Mouse (Mus musculus): ENCODE measurements at regions not wholly inside any gene's neighbourhood (a gene's known extent, or its start where the extent isn't known, plus 50 kb on each side); places are given as distances from the start of the nearest gene placed in this dataset.
"Not testable (repeated sequence)": the region's sequence is repeated elsewhere in the genome, so short reads cannot be mapped to it uniquely, and the experiment has no call there.

DNA sequence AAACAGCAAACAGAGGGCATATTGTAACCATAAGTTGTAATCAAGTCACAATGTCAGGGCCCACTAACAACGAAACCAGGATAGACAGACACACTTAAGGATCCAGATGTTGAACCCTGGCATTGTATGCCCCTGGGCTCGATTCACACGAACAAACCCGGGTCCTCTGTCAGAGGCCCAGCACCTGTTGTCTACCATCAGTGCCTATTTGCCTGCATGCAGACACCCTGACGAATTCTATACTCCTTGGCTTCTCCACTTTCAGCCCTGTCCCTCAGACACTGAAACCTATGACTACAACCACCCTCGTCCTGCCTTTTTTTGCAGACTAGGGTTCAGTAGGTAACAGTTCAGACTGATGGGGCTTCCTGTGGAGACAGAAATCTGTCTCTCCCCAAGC is 170.6 kb upstream of the Pkdcc start:
- DNase-seq (ENCODE audit: low spot score), result no peak

- no peak for DNase-seq (ENCODE audit: low spot score)
These were observed 165.0 kb upstream of the Pkdcc start for GRCm38 (mm10) chr17:83049972-83050535.

GRCm38 (mm10) chr17:83050591-83051197 is 164.4 kb upstream of the Pkdcc start:
- no peak for DNase-seq (ENCODE audit: low spot score)

DNA sequence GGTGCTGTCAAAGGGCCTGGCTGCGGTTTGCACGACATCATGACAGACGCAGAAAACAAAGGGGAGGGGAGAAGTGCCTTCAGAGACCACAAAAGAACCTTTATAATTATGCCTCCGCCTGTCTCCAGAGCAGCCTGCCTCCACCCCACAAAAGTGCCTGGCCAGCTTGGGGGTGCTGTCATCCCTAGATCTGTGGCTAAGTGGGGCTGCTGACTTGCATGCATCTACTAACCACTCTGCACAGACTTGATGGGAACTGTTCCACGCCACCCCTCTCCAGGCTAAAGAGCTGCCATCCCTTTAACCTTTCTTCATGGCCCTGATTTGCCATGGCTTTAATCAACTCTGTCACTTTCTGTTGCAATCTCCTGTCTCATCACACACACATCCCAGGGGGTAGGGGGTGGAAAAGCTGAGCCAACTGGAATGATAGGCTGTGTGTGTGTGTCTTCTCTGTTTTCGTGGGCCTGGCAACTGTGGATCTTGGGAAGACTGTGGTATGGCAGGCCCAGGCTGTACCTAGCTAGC is 162.4 kb upstream of the Pkdcc start:
- DNase-seq (ENCODE audit: low spot score), result no peak

GRCm38 (mm10) chr17:83057832-83058231 is 157.3 kb upstream of the Pkdcc start:
- no peak for DNase-seq (ENCODE audit: low spot score)

DNA sequence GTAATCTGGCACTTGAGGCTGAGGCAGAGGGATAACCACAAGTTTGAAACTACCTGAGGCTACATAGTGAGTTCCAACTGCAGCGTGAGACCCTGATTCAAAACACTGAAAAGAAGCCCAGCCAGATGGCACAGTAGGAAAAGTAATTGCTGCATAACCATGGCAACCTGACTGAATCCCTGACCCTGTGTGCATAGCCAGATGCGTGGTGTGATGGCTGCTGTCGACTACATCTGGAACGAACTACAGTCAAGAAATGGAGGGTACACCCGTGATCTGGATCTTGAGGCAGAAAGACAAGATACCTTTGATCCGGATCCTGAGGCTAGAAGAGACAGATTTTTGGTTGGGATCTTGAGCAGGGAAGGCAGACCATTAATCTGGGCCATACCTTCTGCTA is 153.2 kb upstream of the Pkdcc start:
- no peak for DNase-seq (ENCODE audit: low spot score)

GRCm38 (mm10) chr17:83063848-83064247 is 151.2 kb upstream of the Pkdcc start:
- no peak for DNase-seq (ENCODE audit: low spot score)

DNA sequence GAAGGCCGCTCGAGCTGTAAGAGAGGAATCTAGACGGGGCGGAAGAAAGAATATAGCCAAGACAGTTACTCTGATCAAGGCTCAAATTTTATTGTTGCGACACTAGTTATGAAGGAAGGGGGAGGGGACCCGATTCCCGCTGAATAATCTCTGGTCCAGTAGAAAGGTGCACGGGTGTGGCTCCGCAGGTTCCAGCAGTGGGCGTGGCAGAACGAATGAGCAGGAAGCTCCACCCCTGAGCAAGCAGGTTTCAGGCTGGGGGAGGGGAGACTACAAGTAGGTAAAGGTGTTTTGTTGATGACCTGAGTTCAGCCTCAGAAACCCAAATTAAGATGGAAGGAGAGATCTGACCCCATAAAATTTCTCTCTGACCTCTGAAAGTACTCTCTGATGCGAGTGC is 150.7 kb upstream of the Pkdcc start:
- DNase-seq (ENCODE audit: low spot score), result not testable (repeated sequence)

GRCm38 (mm10) chr17:83069246-83069645 is 145.8 kb upstream of the Pkdcc start:
- DNase-seq (ENCODE audit: low spot score), result no peak

DNA sequence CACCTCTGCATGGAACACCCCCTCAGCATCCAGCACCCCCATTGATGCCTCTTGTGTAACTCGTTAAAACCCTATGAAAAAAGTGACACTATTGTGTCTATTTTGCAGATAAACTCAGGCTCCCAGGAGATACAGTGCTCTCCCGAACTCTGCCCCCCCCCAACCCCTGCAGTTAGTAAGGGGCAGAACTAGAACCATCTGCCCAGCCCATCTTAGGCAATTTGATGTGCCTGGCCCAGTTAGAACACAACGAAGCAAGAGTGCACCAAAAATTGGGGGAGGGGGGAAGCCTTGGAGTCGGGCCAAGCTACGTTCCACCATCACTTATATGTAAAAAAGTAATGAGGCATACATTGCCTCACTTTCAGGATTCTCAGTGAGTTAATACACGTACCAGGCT is 143.3 kb upstream of the Pkdcc start:
- DNase-seq (ENCODE audit: low spot score), result no peak

DNA sequence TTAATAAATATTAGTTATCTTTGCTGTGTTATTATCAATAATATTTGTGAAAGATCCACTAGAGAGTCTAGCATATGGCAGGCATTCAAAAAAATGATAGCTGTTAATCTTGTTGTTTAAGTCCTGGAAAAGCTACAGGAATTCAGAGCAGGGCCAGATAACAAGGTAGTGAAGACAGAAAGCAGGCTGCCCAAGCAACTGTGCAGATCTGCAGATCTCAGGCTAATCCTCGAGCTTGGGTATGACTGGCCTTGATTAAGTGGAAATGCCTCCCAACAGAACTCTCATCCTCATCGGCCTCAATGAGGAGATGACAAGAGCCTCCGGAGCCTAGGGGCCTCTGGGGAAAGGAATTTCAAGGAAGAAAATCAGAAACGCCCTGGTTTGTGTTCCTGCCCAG is 142.9 kb upstream of the Pkdcc start:
- no peak for DNase-seq (ENCODE audit: low spot score)

DNA sequence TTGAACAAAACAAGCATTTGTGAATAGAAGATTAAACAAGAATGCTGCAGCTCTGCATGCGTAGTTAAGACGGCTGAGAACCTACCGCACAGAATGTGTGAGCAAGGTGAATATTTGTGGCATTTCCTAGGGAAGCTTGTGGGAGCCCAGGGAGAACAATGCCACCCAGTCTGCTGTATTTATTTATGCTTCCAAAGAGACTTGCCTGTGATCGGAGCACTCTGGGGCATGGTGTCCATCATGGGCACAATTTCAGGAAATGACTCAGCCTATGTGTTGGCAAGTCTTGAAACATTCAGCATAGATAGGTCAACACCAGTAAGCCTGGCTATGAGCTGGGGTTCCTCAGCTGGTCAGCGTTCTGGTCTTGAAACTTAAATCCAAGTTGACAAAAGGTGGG is 140.2 kb upstream of the Pkdcc start:
- no peak for DNase-seq (ENCODE audit: low spot score)

DNA sequence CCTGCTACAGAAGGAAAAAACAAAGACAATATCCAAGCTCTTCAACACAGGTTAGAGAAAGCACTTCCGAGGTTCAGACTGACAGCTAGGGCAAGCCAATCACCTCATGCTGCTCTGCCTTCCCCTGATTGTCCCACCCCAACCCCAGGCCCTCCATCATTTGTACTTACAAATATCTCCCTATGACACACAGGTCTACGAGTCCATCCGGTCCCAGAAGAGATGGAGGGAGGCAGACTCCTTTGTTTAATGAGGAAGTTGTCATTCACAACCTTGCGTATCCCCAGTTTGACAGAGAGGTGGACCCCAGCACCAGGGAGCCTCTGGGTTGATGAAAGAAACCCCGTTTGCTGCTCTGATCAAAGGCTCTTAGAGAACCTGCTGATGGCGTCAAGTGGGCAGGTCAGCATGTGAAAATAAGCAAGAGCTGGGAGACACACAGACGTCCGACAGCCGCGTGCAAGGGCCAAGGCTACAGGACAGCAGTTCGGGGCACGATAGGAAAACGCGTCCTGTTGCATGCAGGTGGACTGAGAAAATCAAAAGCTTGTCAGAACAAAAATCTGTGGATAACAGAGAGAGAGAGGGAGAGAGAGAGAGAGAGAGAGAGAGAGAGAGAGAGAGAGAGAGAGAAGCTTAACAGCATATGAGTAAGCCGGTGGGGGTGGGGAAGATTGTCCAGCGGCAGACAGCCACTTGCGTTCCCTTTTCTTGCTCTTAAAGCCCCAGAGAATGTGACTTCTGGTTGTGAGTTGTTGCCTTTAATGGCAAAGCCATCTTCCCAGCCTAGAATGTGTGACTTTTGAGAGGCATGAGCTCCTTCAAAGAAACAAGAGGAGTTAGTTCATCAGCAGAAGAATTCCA is 137.1 kb upstream of the Pkdcc start:
- DNase-seq (ENCODE audit: low spot score), result no peak

DNA sequence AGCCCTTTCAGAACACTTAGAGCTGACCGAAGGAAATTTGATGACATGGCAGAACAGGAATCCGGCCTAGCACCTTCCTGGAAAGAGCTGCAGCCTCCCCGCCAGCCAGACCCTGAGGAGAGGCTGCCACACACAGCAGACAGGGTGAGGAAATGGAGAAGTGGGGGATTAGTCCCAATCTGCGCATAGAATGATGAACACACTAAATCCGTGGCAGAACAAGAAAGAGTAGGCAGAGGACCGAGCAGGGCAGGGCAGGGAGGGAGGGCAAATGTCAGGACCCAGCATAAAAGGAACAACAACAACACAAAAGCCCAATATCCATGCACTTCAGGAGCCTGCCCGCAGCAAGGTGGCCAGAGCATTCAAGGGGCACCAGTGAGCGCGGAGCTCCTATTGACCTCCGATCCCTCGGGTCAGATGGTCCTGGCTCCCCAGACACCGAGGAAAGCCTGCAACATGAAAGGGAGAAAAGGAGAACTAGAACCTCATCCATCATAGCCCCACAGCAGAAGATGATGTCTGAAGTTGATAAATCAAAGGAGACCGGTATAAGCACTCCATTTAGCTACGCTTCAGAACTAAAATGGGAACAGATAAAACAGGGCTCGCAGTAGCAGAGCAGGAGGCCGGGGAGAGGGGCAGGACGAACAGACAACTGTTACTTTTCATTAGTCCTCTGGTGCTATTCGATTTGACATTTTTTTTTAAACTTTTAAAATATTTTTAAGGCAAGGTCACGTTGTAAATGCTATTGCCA is 136.3 kb upstream of the Pkdcc start:
- DNase-seq (ENCODE audit: low spot score), result no peak

- DNase-seq (ENCODE audit: low spot score), result no peak
These were observed 135.8 kb upstream of the Pkdcc start for GRCm38 (mm10) chr17:83079361-83079685.

DNA sequence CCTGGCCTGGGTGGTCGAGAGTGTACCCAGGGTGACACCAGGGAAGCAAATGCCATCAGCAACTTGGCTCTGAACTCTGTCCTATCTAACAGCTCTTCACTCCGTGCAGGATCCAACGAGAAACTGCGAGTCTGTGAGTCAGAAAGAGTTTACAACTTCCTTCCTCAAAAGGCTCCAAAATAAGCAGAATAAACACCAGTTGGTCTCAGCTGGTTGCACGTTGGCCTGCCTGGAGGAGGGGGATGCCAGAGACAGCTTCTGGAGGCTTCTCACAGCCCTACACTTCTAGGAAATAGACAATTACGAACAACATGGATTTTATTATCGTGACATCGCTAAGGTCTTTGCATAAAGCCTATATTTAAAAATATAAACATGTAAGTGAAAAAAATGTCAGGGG is 133.4 kb upstream of the Pkdcc start:
- no peak for DNase-seq (ENCODE audit: low spot score)

DNA sequence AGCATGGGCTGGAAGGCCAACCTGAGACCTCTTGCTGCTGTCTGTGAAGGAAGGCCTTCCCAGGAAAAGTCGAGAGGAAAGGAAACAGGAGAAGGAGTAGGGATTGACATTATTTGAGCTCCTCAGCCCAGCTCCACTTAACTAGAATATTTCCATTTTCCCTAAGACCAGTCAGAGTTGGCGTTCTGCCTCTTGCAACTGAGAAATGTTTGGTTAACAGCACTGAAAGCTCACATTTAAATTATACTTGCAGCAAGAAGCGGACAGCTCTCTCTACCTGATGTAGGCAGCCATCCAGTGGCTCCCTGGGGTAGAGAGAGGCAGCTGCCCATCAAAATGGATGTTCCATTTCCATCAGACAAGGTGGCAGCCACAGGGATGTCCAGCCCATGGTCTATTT is 131.6 kb upstream of the Pkdcc start:
- DNase-seq (ENCODE audit: low spot score), result no peak

DNA sequence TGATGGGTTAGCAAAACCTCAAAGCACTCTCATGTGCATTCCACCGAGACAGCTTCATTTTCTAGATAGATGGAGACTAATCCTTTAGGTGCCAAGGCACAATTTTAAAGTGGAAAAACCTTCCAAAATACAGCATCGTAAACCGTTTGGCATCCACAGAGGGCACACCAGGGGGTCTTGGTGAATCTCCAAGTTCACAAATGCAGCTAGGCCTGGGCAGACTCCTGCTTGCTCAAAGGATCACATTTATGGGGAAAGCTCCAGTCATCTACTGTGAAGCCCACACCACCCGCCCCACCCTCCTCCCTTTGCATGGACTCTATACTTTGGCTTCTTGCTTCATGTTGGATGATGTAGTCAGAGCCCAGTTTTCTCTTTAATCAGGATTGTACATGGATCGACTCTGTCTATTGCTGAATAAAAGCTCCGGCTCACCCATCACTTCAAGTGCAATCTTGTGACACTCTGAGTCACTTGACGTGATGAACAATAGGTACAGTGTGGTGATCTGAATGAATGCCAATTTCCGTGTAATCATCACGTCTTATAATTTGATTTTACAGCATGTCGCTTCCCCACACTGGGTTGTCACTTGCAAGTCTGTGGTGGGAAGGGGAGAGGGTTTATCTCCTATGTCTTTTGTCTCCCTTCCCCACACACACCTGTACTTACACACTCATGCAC is 129.2 kb upstream of the Pkdcc start:
- no peak for DNase-seq (ENCODE audit: low spot score)

DNA sequence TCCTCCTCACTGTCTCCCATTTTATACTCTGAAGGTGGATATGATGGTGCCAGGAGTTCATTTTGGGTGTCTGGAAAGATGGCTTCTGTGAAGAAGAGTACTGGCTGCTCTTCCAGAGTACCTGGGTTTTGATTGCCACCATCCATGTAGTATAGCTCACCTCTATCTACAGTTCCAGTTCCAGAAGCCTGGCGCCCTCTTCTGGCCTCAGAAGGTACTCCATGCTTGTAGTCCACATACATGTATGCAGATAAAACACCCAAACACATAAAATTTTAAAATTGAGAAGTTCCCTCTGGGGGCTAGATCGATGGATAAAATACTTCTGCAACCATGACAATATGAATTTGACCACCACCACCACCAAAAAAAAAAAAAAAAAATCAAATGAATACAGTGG is 128.4 kb upstream of the Pkdcc start:
- DNase-seq (ENCODE audit: low spot score), result no peak

GRCm38 (mm10) chr17:83088471-83088870 is 126.6 kb upstream of the Pkdcc start:
- no peak for DNase-seq (ENCODE audit: low spot score)

- DNase-seq (ENCODE audit: low spot score), result no peak
These were observed 125.0 kb upstream of the Pkdcc start for GRCm38 (mm10) chr17:83089856-83090692.
